Mouse (Mus musculus): ENCODE results near the gene Prkd2. TPM values are rescaled to one million over a fixed set of nuclear protein-coding genes. Genes with fewer than 3 reads are reported as not detected.
A peak's percentile ranks its signal among the peaks of the same experiment; 100 is the strongest.

Prkd2 gene
- polyA plus RNA-seq, 1 experiment from 2014 or later: 22.1 TPM

DNA sequence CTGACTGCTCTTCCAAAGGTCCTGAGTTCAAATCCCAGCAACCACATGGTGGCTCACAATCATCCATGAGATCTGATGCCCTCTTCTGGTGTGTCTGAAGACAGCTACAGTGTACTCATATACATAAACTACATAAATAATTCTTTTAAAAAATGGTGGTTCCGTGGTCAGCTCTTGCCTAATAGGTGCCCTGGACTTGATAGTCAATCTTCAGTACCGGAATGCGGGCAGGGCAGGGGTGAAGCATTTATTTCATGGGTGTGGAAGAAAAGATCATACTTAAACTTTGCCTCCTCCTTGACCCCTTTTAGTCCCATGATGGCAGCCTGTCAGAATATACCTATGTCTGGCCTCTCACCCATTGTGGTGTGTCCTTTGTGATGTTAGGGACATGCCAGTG is 69.2 kb downstream of the Prkd2 start:
- Histone ChIP-seq H3K9ac (no peak overlapping the region), H3K4me2 (replicated peaks) (no peak overlapping the region), H3K36me3 (peaks cover 28% of the 10 kb centered on the region), H3K4me1 (peaks cover 40% of the 10 kb centered on the region), H3K9me3 (replicated peaks) (no peaks in the 10 kb centered on the region), H3K27me3 (no peaks in the 10 kb centered on the region), H3K27ac (replicated peaks) (0 out of 2 replicates have a peak overlapping the region, but pooled peaks have one; percentile 68), H3K4me3 (replicated peaks) (no peak overlapping the region)
- 91% methylated on average over 3 of the region's 3 CpGs for WGBS
- ATAC-seq (ENCODE audit: insufficient number of reproducible peaks, low FRiP score, low TSS enrichment, low read depth): no peak

DNA sequence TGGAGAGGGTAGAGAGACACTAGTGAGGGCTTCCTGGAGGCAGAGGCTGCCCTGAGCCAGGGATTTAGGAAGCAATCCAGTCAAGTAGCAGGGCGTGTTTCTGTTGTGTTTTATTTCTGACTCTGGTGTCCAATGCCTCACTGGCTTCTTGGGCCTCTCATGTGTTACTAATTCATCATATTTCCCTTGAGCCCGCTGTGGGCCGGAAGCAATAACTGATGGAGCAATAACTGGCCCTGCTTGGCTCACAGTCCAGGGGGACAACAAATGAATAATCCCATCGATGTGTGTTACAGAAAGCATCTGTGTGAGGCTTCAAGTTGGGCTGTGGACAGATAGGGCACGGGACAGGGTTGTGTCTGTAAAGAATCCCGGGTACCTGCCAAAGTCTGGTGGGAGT is 69.7 kb downstream of the Prkd2 start:
- ATAC-seq (ENCODE audit: insufficient number of reproducible peaks, low FRiP score, low TSS enrichment, low read depth): no peak
- Histone ChIP-seq H3K9me3 (replicated peaks) (no peaks in the 10 kb centered on the region), H3K36me3 (peaks cover 33% of the 10 kb centered on the region), H3K9ac (no peak overlapping the region), H3K4me1 (peaks cover 37% of the 10 kb centered on the region), H3K27ac (replicated peaks) (0 out of 2 replicates have a peak overlapping the region, but pooled peaks have one; percentile 68), H3K27me3 (no peaks in the 10 kb centered on the region), H3K4me3 (replicated peaks) (no peak overlapping the region), H3K4me2 (replicated peaks) (no peak overlapping the region)
- WGBS: 53% methylated on average over 6 of the region's 6 CpGs

DNA sequence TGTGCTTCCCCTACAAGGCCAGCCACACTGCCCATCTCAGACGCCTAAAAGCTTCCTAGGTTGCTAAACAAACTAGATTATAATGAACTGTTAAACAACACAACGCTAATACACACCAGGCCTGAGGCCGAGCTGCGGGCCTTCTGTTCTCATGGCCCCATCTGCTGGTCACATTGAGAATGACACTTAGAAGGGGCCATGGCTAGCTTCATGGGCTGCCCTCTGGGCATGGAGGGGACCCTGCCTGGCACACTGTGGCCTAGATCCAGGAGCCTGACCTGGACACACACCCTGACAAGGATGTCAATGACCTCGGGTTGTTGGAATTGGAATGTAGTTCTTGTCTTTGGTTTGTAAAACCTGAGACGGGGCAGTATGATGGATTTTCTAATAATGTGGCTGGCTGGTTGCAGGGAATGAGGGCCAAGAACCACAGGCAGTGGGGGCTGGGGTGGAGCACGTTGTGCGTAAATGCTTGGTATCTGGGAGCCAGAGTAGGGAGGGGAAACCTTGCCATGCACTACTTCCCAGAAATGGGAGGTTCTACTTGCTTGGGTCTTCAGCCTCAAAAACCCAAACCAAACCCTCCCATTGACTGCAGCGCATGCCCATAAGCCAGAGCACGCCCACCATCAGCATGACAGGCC is 71.2 kb downstream of the Prkd2 start:
- peak; percentile 56 for ATAC-seq (ENCODE audit: insufficient number of reproducible peaks, low FRiP score, low TSS enrichment, low read depth)
- Histone ChIP-seq H3K4me3 (replicated peaks) (no peak overlapping the region), H3K9ac (no peak overlapping the region), H3K27me3 (no peaks in the 10 kb centered on the region), H3K4me2 (replicated peaks) (no peak overlapping the region), H3K9me3 (replicated peaks) (no peaks in the 10 kb centered on the region), H3K27ac (replicated peaks) (peak overlapping the region; percentile 68), H3K4me1 (peaks cover 37% of the 10 kb centered on the region), H3K36me3 (peaks cover 47% of the 10 kb centered on the region)
- 29% methylated on average over 10 of the region's 10 CpGs for WGBS

DNA sequence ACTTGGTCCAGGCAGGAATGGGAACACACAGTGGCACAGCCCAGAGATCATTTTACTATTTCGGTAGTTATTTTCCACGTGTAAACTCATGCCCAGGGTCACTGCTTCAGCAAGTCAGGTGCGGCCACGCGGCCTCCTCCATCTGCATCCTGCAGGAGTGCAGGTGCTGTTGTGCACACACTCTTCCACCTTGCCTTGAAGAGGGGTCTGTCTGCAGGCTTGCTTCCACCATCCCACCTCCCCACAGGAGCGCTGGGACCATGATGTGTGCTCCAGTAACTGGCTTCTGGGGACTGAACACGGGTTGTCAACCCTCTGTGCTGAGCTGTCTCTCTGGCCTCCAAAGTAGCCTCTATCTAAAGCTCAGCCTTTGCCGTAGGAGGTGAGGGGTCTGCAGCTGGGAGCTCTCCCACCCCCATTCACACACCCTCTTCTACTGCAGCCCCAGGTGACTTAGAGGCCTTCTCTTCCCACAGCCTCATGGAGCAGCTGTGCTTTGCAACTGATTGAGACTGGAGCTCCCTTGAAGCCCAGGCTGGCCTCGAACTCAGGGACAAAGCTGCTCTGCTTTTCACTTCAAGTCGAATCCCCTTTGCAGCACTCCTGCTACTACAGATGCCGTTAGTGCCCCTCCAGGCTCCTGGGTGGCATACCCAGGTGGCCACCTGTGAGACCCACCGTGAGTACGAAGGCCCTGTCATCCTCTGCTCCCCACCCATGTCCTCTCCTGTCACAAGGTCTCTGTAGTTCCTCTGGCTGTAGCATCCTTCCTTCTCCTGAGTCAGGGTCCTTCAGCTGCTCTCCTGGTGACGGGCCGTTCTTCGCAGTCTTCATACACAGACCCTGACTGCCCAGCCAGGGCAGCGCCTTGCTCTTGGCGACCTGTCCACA is 72.0 kb downstream of the Prkd2 start:
- ATAC-seq (ENCODE audit: insufficient number of reproducible peaks, low FRiP score, low TSS enrichment, low read depth): no peak
- peaks cover 47% of the 10 kb centered on the region for H3K36me3 ChIP-seq
- WGBS: 82% methylated on average over 18 of the region's 18 CpGs

DNA sequence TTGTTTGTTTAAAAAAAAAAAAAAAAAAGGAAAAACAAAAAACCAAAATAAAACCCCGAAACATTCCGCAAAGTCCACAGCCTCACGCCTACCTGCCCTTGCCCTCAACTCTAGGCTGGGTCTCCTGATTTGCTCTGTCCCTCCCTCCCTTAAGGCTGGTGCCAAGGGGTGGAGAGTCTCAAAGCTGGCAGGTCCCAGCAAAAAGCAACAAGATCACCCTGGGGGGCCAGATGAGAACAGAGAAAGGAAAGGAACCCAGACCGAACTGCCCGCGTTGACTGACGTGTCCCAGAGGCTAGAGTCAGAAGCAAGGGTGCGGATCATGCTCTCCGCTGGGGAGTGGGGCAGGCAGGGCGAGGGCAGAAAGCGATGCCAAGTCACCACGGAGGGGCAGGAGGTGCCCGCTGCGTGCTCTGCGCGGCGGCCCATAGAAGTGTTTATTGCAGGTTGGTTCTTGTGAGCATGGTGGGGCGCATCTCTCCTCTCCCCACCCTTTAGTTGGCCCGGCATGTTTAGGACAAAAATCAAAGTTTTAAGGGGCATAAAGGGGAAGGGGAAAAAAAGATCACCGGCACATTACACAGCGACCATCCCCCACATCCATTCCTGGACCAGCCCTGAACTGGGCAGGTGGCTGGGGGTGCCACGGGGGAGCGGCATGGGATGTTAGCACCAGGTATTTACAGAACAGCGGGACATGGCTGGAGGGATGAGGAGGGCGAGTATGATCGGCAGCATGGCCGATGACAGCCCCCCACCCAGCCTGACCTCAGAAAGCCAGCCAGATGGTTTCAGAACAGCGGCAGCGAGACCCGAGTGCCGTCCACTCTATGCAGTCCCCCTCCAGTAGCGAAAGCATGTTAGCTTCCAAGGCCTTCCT is 73.0 kb downstream of the Prkd2 start:
- Histone ChIP-seq H3K4me3 (replicated peaks) (no peak overlapping the region), H3K27me3 (no peaks in the 10 kb centered on the region), H3K4me2 (replicated peaks) (no peak overlapping the region), H3K9me3 (replicated peaks) (no peaks in the 10 kb centered on the region), H3K36me3 (peaks cover 51% of the 10 kb centered on the region), H3K27ac (replicated peaks) (no peak overlapping the region), H3K9ac (no peak overlapping the region), H3K4me1 (peaks cover 51% of the 10 kb centered on the region)
- no peak for ATAC-seq (ENCODE audit: insufficient number of reproducible peaks, low FRiP score, low TSS enrichment, low read depth)
- WGBS: 89% methylated on average over 32 of the region's 32 CpGs

More for the DNA sequence above, 72.0 kb downstream of the Prkd2 start:
- Histone ChIP-seq H3K9me3 (replicated peaks) (no peaks in the 10 kb centered on the region), H3K9ac (no peak overlapping the region), H3K27me3 (no peaks in the 10 kb centered on the region), H3K4me1 (peaks cover 41% of the 10 kb centered on the region), H3K27ac (replicated peaks) (peak overlapping the region; percentile 68; the same call in 1 of the 2 replicates), H3K4me3 (replicated peaks) (no peak overlapping the region), H3K4me2 (replicated peaks) (no peak overlapping the region)

DNA sequence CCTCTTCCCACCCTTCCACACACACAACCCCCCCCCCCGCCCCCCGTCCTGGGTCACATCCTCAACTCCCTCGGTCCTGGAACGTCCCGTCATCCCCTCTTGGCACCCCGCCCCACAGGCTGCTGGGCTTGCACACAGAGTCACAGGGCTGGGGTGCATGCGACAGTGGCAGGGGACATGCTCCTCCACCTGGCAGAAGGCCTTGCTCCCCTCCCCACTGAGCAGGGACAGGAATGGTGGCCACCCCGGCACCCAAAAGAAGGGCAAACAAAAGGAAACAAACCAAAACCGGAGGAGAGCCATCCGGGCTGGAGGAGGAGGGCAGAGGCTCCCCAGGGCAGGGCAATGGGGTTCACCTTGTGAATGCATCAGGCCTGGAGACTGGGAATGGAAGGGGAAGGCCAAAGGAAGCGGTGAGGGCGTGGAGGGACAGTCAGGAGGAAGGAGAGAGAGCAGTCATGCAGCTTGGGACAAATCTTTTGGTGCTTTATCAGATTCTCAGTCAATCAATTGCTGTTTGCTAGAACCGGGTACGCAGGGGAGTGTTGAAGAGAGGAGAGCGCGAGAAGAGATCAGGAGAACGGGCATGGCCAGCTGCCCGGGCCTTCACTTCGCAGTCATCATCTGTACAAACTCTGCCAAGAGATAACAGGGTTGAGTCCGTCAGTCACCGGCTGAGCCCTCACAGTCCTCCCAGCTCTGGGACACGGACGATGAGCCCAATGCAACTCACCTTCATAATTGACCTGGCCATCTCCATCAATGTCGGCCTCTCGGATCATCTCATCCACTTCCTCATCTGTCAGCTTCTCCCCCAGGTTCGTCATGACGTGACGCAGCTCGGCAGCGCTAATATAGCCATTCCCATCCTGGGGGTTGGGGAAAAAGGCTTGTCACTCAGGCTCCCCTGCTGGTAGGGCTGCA is 73.9 kb downstream of the Prkd2 start:
- H3K9me3 ChIP-seq (replicated peaks): no peaks in the 10 kb centered on the region
- 84% methylated on average over 30 of the region's 30 CpGs for WGBS
- H3K27ac ChIP-seq (replicated peaks): no peak overlapping the region
- H3K36me3 ChIP-seq: peaks cover 51% of the 10 kb centered on the region
- H3K4me1 ChIP-seq: peaks cover 60% of the 10 kb centered on the region
- no peak overlapping the region for H3K4me3 ChIP-seq (replicated peaks)
- H3K9ac ChIP-seq: no peak overlapping the region
- no peak overlapping the region for H3K4me2 ChIP-seq (replicated peaks)
- H3K27me3 ChIP-seq: no peaks in the 10 kb centered on the region
- ATAC-seq (ENCODE audit: insufficient number of reproducible peaks, low FRiP score, low TSS enrichment, low read depth): no peak

DNA sequence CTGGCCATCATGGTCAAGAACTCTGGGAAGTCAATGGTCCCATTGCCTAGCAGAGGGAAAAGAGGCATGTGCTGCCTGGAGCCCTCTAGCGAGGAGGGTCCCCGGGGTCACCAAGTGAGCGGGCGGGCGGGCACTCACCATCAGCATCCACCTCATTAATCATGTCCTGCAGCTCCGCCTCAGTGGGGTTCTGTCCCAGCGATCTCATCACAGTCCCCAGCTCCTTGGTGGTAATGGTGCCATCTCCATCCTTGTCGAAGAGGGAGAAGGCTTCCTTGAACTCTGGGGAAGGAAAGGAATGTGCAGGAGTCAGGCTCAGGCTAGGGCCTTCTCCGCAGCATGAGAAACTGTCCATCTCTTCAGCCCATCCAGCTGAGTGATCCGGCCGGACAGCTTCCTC is 74.7 kb downstream of the Prkd2 start:
- Histone ChIP-seq H3K4me3 (replicated peaks) (no peak overlapping the region), H3K27ac (replicated peaks) (no peak overlapping the region), H3K9ac (no peak overlapping the region), H3K4me2 (replicated peaks) (no peak overlapping the region), H3K36me3 (peaks cover 51% of the 10 kb centered on the region), H3K4me1 (peaks cover 64% of the 10 kb centered on the region), H3K9me3 (replicated peaks) (no peaks in the 10 kb centered on the region), H3K27me3 (no peaks in the 10 kb centered on the region)
- WGBS: 84% methylated on average over 11 of the region's 11 CpGs
- no peak for ATAC-seq (ENCODE audit: insufficient number of reproducible peaks, low FRiP score, low TSS enrichment, low read depth)

DNA sequence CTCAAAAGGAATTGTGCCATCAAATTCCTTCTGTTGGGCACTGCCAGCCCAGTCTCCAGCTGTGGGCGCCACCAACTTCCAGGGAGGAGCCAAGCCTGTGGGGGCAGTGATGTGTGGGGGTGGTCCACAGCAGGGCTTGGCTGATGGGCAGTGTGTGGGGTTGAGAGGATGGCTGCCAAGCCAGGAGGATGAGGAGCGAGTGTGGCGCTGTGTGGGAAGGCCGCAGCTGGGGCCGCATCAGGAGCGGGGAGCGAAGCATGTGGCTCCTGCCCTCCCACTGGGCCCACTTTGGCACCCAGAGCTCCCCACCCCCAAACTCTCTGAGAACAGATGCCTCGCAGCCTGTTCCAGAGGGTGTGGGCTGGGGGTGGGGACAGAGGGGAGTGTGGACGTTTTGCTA is 75.3 kb downstream of the Prkd2 start:
- peaks cover 51% of the 10 kb centered on the region for H3K36me3 ChIP-seq
- H3K4me1 ChIP-seq: peaks cover 69% of the 10 kb centered on the region

DNA sequence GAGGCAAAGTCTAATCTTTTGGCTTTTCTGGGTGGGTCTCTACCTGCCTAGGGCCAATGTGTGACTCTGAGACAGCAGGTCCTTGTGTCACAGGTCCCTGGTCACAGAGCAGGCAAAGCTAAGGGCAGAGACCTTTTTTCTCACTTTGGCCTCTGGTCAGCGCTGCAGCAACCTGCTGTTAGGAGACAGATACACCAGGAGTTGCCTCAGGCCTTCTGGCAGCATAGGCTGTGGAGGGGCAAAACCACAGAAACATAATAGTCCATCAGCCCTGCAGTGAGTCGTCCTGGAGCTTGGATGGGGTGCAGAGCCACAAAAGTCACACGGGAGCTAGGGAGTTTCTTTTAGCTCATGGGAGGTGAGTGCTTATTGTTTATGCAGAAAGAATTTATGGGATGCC is 76.0 kb downstream of the Prkd2 start:
- no peak overlapping the region for H3K9ac ChIP-seq
- no peaks in the 10 kb centered on the region for H3K27me3 ChIP-seq
- peaks cover 68% of the 10 kb centered on the region for H3K4me1 ChIP-seq
- H3K36me3 ChIP-seq: peaks cover 51% of the 10 kb centered on the region
- 42% methylated on average over 3 of the region's 3 CpGs for WGBS
- H3K27ac ChIP-seq (replicated peaks): no peak overlapping the region
- no peaks in the 10 kb centered on the region for H3K9me3 ChIP-seq (replicated peaks)
- H3K4me3 ChIP-seq (replicated peaks): no peak overlapping the region
- ATAC-seq (ENCODE audit: insufficient number of reproducible peaks, low FRiP score, low TSS enrichment, low read depth): no peak
- no peak overlapping the region for H3K4me2 ChIP-seq (replicated peaks)

More for the DNA sequence above, 75.3 kb downstream of the Prkd2 start:
- no peak overlapping the region for H3K4me2 ChIP-seq (replicated peaks)
- 77% methylated on average over 9 of the region's 9 CpGs for WGBS
- H3K9me3 ChIP-seq (replicated peaks): no peaks in the 10 kb centered on the region
- no peak overlapping the region for H3K4me3 ChIP-seq (replicated peaks)
- H3K9ac ChIP-seq: no peak overlapping the region
- no peak for ATAC-seq (ENCODE audit: insufficient number of reproducible peaks, low FRiP score, low TSS enrichment, low read depth)
- no peaks in the 10 kb centered on the region for H3K27me3 ChIP-seq
- no peak overlapping the region for H3K27ac ChIP-seq (replicated peaks)

DNA sequence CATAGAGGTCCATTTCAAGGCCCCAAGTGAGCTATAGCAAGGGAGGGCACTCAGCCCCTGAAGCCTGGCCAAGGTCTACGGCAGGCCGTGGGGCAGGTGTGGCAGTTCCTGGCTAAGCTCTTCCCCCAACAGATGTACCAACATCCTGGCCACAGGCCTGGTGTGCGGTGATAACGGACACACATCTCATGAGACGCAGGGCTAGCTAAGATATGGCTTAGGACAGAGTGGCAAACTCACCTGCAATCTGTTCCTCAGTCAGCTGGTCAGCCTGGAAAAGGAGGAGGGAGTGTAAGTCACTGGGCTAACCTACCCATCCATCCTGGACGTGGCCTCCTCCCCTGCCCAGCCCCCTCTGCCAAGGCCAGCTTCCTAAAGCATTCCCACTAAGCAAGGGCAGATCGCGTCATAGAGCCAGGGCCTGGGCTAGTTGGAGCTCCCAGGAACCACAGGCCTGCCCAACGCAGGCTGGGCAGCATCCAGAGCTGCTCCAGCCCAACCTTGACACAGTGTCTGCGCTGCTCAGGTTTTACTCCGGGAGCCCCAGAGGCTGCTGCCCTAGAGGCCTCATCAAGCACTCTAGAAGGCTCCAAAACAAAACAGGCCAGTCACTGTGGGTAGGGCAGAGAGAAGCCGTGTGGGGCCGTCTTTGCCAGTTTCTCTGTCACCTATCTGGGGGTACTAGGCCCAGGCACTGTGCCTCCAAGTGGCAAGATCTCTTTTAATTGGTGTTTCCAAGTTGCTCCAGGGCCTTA is 76.9 kb downstream of the Prkd2 start:
- H3K9ac ChIP-seq: 0 out of 2 replicates have a peak overlapping the region, but pooled peaks have one; percentile 2
- no peaks in the 10 kb centered on the region for H3K9me3 ChIP-seq (replicated peaks)
- H3K27ac ChIP-seq (replicated peaks): peak overlapping the region; percentile 55
- no peak for ATAC-seq (ENCODE audit: insufficient number of reproducible peaks, low FRiP score, low TSS enrichment, low read depth)
- H3K4me1 ChIP-seq: peaks cover 59% of the 10 kb centered on the region
- no peak overlapping the region; the same call in 1 of the 2 replicates for H3K4me3 ChIP-seq (replicated peaks)
- H3K4me2 ChIP-seq (replicated peaks): peak overlapping the region; percentile 31
- no peaks in the 10 kb centered on the region for H3K27me3 ChIP-seq
- H3K36me3 ChIP-seq: peaks cover 44% of the 10 kb centered on the region
- 65% methylated on average over 13 of the region's 13 CpGs for WGBS
